Mouse (Mus musculus): Measurements from ENCODE around the gene Gm10096.
"Not testable (repeated sequence)": the region's sequence is repeated elsewhere in the genome, so short reads cannot be mapped to it uniquely, and the experiment has no call there.

Gene Gm10096

GRCm38 (mm10) chrX:28954602-28955001 is at the start of gene Gm10096:
Gene Gm10096 (minus strand): TSS chrX:28954702.
- DNase-seq (ENCODE audit: low spot score in 2 of 2) = not testable (repeated sequence)
